Mouse (Mus musculus) testis, adult 2 months (tissue): Measurements from ENCODE around the gene Mylip.

ENCODE experiments used
- CTCF ChIP-seq: fragments of 200-500 bp; IDR thresholded peaks from 2 replicates; pipeline ENCODE4 v1.5.1; 2012; ENCODE audit warnings: low read depth, mild to moderate bottlenecking, inconsistent platforms, low read length, moderate library complexity; ENCODE audit not compliant: control insufficient read depth, insufficient read depth, insufficient replicate concordance
- POLR2A ChIP-seq: fragments of 200-500 bp; IDR thresholded peaks from 2 replicates; pipeline ENCODE4 v1.6.1; 2012; ENCODE audit warnings: low read depth, mild to moderate bottlenecking, inconsistent platforms, low read length, moderate library complexity; ENCODE audit not compliant: control insufficient read depth

DNA sequence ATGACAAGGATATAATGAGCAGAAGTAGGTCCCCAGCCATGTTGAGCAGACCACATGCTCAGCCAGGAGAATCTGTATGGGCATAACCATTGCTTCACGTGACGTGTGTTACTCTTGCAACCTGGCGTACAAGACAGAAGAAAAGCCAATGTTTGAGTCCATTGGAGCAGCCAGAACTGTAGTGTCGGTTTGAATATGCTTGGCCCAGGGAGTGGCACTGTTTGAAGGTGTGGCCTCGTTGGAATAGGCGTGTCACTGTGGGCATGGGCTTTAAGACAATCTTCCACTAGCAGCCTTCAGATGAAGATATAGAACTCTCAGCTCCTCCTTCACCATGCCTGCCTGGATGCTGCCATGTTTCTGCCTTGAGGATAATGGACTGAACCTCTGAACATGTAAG lies 4.0 kb upstream of the Mylip start:
- TF ChIP-seq POLR2A (no peak), CTCF (no peak)
